Mouse (Mus musculus) 3T3-L1 (cell line): ENCODE measurements at regions not wholly inside any gene's neighbourhood (a gene's known extent, or its start where the extent isn't known, plus 50 kb on each side); places are given as distances from the start of the nearest gene placed in this dataset.

Source experiments
- DNase-seq: peaks from one replicate; pipeline ENCODE4 v3.0.0-alpha.2; 2015; ENCODE audit warnings: low read depth, low spot score

- DNase-seq: no peak
Measured at GRCm38 (mm10) chr6:31995977-31996376, 54.1 kb upstream of the 1700012A03Rik start.

DNA sequence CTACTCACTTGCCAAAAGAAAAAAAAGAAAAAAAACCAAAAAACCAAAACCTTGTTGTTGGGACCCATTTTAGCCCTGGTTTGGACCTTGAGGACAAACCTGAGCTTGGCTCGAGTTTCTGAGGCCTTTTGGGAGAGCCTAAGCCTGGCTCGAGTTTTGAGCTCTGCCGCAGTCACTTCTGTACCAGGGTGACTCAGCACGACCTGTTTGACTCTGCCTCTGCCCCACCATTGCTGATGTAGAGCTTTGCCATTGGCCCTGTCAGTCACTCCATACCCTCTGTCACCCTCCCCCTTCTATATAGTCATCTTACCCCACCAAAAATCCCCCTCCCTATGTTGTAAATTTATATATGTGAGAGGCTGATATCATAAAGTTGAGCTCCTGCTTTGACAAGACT is 54.8 kb upstream of the 1700012A03Rik start:
- DNase-seq: no peak

GRCm38 (mm10) chr6:31985698-31986097 is 64.3 kb upstream of the 1700012A03Rik start:
- DNase-seq: no peak

GRCm38 (mm10) chr6:31976705-31977104 is 73.3 kb upstream of the 1700012A03Rik start:
- DNase-seq: peak; percentile 19

DNA sequence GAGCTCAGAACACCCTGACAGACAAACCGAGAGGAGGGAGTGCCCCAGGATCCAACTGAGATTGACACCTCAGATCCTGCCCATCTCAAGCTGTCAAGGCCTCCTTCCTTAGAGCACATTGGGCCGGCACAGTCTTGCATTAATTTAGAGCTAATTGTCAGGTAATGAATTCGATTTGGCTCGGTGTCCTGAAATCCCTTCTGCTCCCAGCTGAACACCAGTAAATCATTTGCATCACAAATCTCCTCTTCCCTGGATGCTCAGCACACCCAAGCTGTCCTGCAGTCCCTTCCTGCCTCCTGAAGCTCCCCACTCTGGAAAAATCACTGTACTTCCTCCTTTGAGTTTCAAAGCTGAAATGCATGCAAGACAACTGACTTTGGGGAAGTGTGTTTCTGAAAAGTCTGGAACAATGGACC is 102.0 kb upstream of the 1700012A03Rik start:
- DNase-seq: no peak

GRCm38 (mm10) chr6:31946572-31946971 is 103.5 kb upstream of the 1700012A03Rik start:
- DNase-seq: no peak

GRCm38 (mm10) chr6:31945347-31945746 is 104.7 kb upstream of the 1700012A03Rik start:
- no peak for DNase-seq

DNA sequence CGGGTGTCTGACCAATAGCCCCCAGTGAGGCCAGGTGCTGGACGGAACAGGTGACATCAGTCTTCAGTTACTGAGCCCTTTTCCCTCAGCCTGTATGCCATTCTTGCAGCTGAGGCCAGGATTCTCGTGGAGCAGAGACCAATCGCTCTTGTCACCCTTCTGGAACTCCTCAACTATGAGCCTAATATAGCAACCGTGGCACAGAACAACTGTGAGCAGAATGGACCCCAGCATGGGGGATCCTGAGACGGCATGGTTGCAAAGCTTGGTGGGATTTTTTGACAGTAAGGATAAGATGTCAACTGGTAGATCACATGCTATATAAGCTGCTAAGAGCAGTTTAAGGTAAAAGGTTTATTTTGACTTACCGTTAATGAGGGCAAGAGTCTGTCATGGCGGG is 105.5 kb upstream of the 1700012A03Rik start:
- DNase-seq: no peak

- DNase-seq: no peak
Measured at GRCm38 (mm10) chr6:31942696-31943095, 107.3 kb upstream of the 1700012A03Rik start.

- peak; percentile 75 for DNase-seq
Measured at GRCm38 (mm10) chr6:31938216-31938814, 111.7 kb upstream of the 1700012A03Rik start.

DNA sequence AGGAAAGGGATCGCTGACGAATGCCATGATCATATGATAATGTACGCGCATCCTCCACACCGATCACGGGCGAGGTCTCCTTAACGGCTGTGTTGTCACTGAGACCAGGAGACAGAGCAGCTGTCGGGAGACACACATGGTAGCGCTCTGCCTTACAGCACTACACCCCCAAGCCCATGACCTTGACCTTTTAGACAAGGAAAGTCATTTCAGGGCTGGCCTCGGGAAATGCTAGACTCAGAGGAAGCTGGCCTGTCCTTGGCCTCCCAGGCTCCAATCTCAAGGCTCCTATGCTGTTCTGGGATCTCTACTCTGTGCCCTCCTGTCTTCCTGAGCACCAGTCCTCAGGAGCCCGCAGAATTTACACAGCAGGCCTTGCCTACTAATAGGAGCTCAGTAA is 112.9 kb upstream of the 1700012A03Rik start:
- no peak for DNase-seq

GRCm38 (mm10) chr6:31934826-31935225 is 115.2 kb upstream of the 1700012A03Rik start:
- no peak for DNase-seq

- DNase-seq: no peak
Measured at GRCm38 (mm10) chr6:31933956-31934355, 116.1 kb upstream of the 1700012A03Rik start.

DNA sequence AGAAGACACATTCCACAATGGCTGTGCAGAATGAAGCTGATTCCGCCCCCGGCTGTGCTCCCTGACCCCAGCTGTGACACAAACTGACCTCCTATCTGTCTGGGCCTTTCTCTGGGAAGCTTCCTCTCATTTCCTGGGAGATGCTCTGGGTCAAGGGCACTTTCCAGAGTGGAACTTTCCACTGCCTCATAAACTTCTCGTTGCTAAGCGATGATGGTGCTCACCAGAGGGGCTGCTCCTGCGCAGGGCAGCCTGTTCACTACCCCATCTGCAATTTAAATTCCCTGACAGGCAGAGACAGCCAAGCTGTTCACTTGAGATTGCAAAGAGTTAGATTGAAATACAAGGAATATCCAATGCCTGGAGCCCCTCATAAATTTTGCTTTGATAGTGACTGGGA is 116.7 kb upstream of the 1700012A03Rik start:
- DNase-seq: no peak

- no peak for DNase-seq
Measured at GRCm38 (mm10) chr6:31931116-31931515, 118.9 kb upstream of the 1700012A03Rik start.

DNA sequence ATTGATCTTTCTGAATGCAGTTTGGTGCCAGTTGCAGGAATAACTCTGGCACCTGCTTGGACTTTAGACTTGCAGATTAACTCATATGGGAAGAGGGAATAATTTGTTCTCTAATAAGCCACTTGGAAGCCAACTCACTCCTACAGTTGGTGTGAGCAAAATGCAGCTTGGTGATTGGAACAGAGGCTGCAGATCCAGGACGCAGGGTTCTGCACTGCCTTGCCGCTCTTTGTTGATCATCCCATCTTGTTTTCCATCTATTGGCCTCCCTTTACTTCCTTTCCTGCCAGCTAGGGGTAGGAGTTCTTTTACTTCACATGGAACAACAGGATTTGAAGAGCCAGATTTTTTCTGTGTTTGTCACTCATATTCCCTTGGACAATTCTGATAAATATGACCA is 120.9 kb upstream of the 1700012A03Rik start:
- DNase-seq: no peak

- peak; percentile 79 for DNase-seq
Measured at GRCm38 (mm10) chr6:31927181-31927580, 122.9 kb upstream of the 1700012A03Rik start.

DNA sequence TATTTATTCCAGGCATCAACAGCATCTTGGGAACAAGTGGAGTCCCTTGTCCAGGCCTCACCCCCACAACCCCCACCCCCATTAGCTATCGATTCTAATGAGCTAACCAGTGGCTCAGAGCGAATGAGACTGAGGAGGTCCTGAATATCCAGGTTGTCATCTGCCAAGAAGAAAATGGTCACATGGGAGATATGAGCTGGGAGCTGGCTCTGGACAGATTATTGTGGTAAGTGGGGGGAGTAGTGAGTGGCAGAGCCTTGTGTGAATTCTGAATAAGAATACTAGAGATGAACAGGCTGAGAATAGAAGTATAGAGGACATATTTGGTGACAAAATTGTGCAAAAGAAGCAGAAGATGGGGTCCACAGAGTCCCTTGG is 125.4 kb upstream of the 1700012A03Rik start:
- DNase-seq: no peak

- DNase-seq: no peak
Measured at GRCm38 (mm10) chr6:31923951-31924668, 125.9 kb upstream of the 1700012A03Rik start.

DNA sequence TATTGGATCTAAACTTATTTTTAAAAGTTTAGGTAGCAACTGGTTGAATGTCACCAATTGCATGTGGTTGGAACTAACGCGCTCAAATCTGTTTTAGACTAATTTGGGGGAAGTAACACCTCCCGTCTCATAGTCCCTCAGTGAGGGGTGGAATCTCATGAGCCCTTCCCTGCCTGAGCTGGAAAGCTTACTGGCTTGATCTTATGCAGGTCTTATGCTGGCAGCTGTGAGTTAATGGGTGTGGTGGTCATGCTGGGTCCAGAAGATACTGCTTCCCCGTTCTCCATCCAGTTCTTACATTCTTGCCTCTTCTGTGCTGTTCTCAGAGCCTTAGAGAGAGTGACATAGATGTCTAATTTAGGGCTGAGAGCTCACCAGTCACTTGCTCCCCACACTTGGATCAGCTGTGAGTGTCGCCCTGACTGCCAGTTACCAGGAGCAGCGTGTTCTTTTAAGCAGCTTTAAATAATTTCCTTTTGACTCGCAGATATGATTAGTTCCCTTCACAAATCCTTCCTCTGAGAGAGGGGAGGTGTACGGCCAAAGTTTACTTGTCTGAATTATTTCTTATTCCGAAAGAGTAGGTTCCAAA is 128.4 kb upstream of the 1700012A03Rik start:
- DNase-seq: no peak

- no peak for DNase-seq
Measured at GRCm38 (mm10) chr6:31917411-31918131, 132.5 kb upstream of the 1700012A03Rik start.

DNA sequence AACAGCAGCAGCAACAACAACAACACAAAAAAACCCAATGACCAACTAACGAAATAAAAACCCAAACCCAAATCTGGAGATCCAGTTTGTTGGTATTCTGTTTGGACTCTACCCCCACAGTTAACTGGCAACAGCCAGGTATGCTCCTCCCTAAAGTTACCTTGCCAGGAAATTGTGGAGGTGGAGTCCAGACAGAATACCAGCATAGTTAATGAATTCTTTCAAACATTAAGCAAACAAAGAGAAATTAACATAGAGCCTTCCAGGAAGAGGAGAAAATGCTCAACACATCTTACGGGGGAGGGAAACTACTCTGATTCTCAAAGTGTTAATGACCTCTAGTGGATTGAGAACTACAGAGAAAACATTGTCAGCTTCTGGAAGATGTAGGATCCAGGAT is 148.3 kb upstream of the 1700012A03Rik start:
- DNase-seq: no peak
